Mouse (Mus musculus) myocyte (in vitro differentiated cells): ENCODE results near the gene Mcu.

Experiments used
- CEBPB ChIP-seq: IDR thresholded peaks from 2 replicates; pipeline ENCODE4 v1.6.1; 2011; ENCODE audit warnings: mild to moderate bottlenecking, moderate library complexity; ENCODE audit not compliant: poor library complexity, insufficient read depth, severe bottlenecking
- E2F4 ChIP-seq: IDR thresholded peaks from one replicate; pipeline ENCODE4 v1.6.1; 2011; ENCODE audit warnings: mild to moderate bottlenecking, control low read depth, moderate library complexity; ENCODE audit not compliant: insufficient read depth
- MAX ChIP-seq: IDR thresholded peaks from one replicate; pipeline ENCODE4 v1.6.1; 2011; ENCODE audit warnings: low read depth, mild to moderate bottlenecking, control low read depth
- MYOD1 ChIP-seq, 3 experiments: IDR thresholded peaks; one replicate each; pipeline ENCODE4 v1.6.1; 2011; ENCODE audit warnings: control low read depth in 2 of 3, low read depth in 2 of 3, mild to moderate bottlenecking in 2 of 3, moderate library complexity in 1 of 3; ENCODE audit not compliant: insufficient read length in 2 of 3, control insufficient read depth in 1 of 3
- MYOG ChIP-seq, 3 experiments: IDR thresholded peaks; one replicate each; pipeline ENCODE4 v1.6.1; 2011; ENCODE audit warnings: control low read depth in 2 of 3, low read depth in 2 of 3, mild to moderate bottlenecking in 2 of 3; ENCODE audit not compliant: insufficient read length in 2 of 3, control insufficient read depth in 1 of 3, insufficient read depth in 1 of 3
- POLR2A ChIP-seq: IDR thresholded peaks from one replicate; pipeline ENCODE4 v1.6.1; 2011; ENCODE audit warnings: low read depth, mild to moderate bottlenecking, control low read depth, moderate library complexity; ENCODE audit not compliant: insufficient read length
- POLR2AphosphoS2 ChIP-seq: IDR thresholded peaks from one replicate; pipeline ENCODE4 v1.6.1; 2011; ENCODE audit warnings: low read depth, control low read depth; ENCODE audit not compliant: insufficient read length
- REST ChIP-seq: IDR thresholded peaks from one replicate; pipeline ENCODE4 v1.6.1; 2011; ENCODE audit warnings: mild to moderate bottlenecking, control low read depth, moderate library complexity; ENCODE audit not compliant: insufficient read depth, insufficient read length
- SRF ChIP-seq: IDR thresholded peaks from one replicate; pipeline ENCODE4 v1.6.1; 2011; ENCODE audit warnings: low read depth; ENCODE audit not compliant: control insufficient read depth, insufficient read length
- TCF12 ChIP-seq: IDR thresholded peaks from one replicate; pipeline ENCODE4 v1.6.1; 2011; ENCODE audit warnings: mild to moderate bottlenecking, control low read depth; ENCODE audit not compliant: poor library complexity, insufficient read depth, severe bottlenecking
- TCF3 ChIP-seq: IDR thresholded peaks from one replicate; pipeline ENCODE4 v1.6.1; 2011; ENCODE audit warnings: low read depth, control low read depth; ENCODE audit not compliant: insufficient read length
- USF1 ChIP-seq: IDR thresholded peaks from one replicate; pipeline ENCODE4 v1.6.1; 2011; ENCODE audit warnings: low read depth, mild to moderate bottlenecking, control low read depth, moderate library complexity

DNA sequence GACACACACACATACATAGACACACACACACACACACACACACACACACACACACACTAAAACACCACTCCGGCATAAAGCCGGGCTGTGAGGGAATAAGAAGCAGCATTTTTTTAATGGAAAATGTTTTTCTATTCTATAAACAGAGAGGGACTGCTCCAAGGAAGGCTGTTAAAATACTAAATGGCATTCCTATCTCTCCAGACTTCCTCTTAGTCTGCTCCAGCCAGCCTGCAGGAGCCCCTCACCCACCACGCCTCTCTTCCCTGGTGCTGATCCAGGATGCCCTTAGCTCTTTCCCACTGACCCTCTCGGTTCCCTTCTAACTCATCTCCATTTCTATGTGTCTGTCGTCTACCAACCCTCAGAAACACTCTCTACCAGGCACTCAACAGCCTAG is 44.5 kb downstream of the Mcu start:
- TF ChIP-seq SRF, result no peak
- no peak for TF ChIP-seq POLR2A
- no peak for TF ChIP-seq MAX
- no peak for TF ChIP-seq REST
- no peak for TF ChIP-seq E2F4
- no peak for TF ChIP-seq TCF12
- TF ChIP-seq MYOG (IDR thresholded peaks at IDR 0.05; ENCODE audit: control insufficient read depth in 1 of 3, insufficient read depth in 1 of 3, insufficient read length in 2 of 3, low read depth in 2 of 3), result no peak
- TF ChIP-seq POLR2AphosphoS2, result no peak
- TF ChIP-seq TCF3, result no peak
- TF ChIP-seq CEBPB, result no peak
- TF ChIP-seq USF1, result no peak
- TF ChIP-seq MYOD1 (IDR thresholded peaks at IDR 0.05; ENCODE audit: control insufficient read depth in 1 of 3, insufficient read length in 2 of 3, low read depth in 2 of 3), result no peak
